Mouse (Mus musculus): ENCODE results near the gene Prkaca.

DNA sequence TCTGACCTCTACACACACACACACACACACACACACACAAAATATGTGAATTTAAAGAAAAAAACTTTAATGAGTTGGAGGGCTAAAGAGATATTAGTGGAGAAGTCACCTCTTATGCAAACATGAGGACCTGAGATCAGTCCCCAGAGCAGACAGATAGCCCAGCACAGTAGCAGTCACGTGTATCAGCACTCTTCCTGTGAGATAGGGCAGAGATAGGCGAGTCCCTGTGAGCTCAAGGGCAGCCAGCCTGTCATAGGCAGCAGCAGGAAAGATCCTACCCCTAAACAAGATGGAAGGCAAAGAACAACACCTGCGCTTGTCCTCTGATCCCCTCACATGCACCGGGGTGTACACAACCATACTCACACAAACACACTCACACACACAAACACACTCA is 9.7 kb downstream of the Prkaca start:
- no peak for TF ChIP-seq POLR2AphosphoS2 (IDR thresholded peaks at IDR 0.05; ENCODE audit: low read length)
- TF ChIP-seq RCOR1 (IDR thresholded peaks at IDR 0.05; ENCODE audit: low read depth, low read length) = 0 out of 2 replicates have a peak, but pooled peaks have one; percentile 29
- no peak for TF ChIP-seq TBP (IDR thresholded peaks at IDR 0.05; ENCODE audit: low read depth, low read length)
- TF ChIP-seq CTCF (IDR thresholded peaks at IDR 0.05 in 2 of 3, conservative IDR thresholded peaks at IDR 0.05 in 1 of 3; ENCODE audit: control insufficient read depth in 1 of 3, insufficient read depth in 1 of 3, low read depth in 2 of 3, low read length in 3 of 3, poor library complexity in 1 of 3, severe bottlenecking in 1 of 3) = no peak
- no peak for TF ChIP-seq TAL1 (IDR thresholded peaks at IDR 0.05; ENCODE audit: low read length)
- TF ChIP-seq GATA1 (IDR thresholded peaks at IDR 0.05; ENCODE audit: low read depth, low read length) = peak; percentile 57
- TF ChIP-seq MAFK (IDR thresholded peaks at IDR 0.05; ENCODE audit: borderline replicate concordance, low read depth, low read length) = no peak
- no peak for TF ChIP-seq USF2 (IDR thresholded peaks at IDR 0.05; ENCODE audit: borderline replicate concordance in 1 of 2, insufficient read depth in 1 of 2, low read depth in 1 of 2, low read length in 2 of 2)
- TF ChIP-seq POLR2A (IDR thresholded peaks at IDR 0.05; ENCODE audit: control insufficient read depth in 1 of 2, insufficient read depth in 1 of 2, low read depth in 1 of 2, low read length in 2 of 2, poor library complexity in 1 of 2) = no peak
- no peak for TF ChIP-seq NELFE (IDR thresholded peaks at IDR 0.05; ENCODE audit: low read depth, low read length)
- peak; percentile 70 for TF ChIP-seq MAX (IDR thresholded peaks at IDR 0.05; ENCODE audit: low read length)
- TF ChIP-seq EP300 (IDR thresholded peaks at IDR 0.05; ENCODE audit: low read depth in 1 of 2, low read length in 2 of 2) = peak; percentile 42 to 43; a peak in 2 of 4 replicates

Measured in MEL (cell line).